Mouse (Mus musculus): ENCODE data around the gene Arl4c. TPM values are rescaled to one million over a fixed set of nuclear protein-coding genes. Genes with fewer than 3 reads are reported as not detected.

Arl4c gene
- total and polyA plus RNA-seq, 3 experiments: 0.11 TPM; not detected in 2

GRCm38 (mm10) chr1:88744261-88744660, 42.2 kb upstream of the Arl4c start:
- Histone ChIP-seq H3K9me3 (replicated peaks) (peaks cover 70% of the 10 kb centered on the region), H3K4me3 (ENCODE audit: low read depth, low read length) (no peak overlapping the region), H3K4me1 (ENCODE audit: insufficient read depth, low read depth, low read length) (no peaks in the 10 kb centered on the region), H3K36me3 (replicated peaks) (no peaks in the 10 kb centered on the region), H3K27me3 (ENCODE audit: insufficient read depth, low read length) (no peaks in the 10 kb centered on the region)
- DNase-seq (ENCODE audit: low spot score) (no peak), ATAC-seq (ENCODE audit: extremely low read depth, insufficient number of reproducible peaks, low FRiP score, poor library complexity, severe bottlenecking) (no peak)
- TF ChIP-seq GATA2 (IDR thresholded peaks at IDR 0.05; ENCODE audit: borderline replicate concordance, low read depth, low read length) (no peak), GATA1 (IDR thresholded peaks at IDR 0.05; ENCODE audit: borderline replicate concordance, low read length) (no peak), CTCF (IDR thresholded peaks at IDR 0.05; ENCODE audit: low read depth, low read length) (no peak), POLR2AphosphoS5 (IDR thresholded peaks at IDR 0.05; ENCODE audit: insufficient replicate concordance, low read depth, low read length) (no peak), TAL1 (conservative IDR thresholded peaks at IDR 0.05; ENCODE audit: low read depth, low read length) (no peak)

- Histone ChIP-seq H3K4me3 (ENCODE audit: low read depth, low read length) (no peak overlapping the region), H3K4me1 (ENCODE audit: insufficient read depth, low read depth, low read length) (no peaks in the 10 kb centered on the region), H3K27me3 (ENCODE audit: insufficient read depth, low read length) (no peaks in the 10 kb centered on the region), H3K36me3 (replicated peaks) (no peaks in the 10 kb centered on the region), H3K9me3 (replicated peaks) (peaks cover 71% of the 10 kb centered on the region)
- no peak for DNase-seq (ENCODE audit: low spot score)
- ATAC-seq (ENCODE audit: extremely low read depth, insufficient number of reproducible peaks, low FRiP score, poor library complexity, severe bottlenecking): no peak
- no peak for TF ChIP-seq TAL1 (conservative IDR thresholded peaks at IDR 0.05; ENCODE audit: low read depth, low read length)
- TF ChIP-seq POLR2AphosphoS5 (IDR thresholded peaks at IDR 0.05; ENCODE audit: insufficient replicate concordance, low read depth, low read length): no peak
- TF ChIP-seq GATA1 (IDR thresholded peaks at IDR 0.05; ENCODE audit: borderline replicate concordance, low read length): no peak
- no peak for TF ChIP-seq CTCF (IDR thresholded peaks at IDR 0.05; ENCODE audit: low read depth, low read length)
- TF ChIP-seq GATA2 (IDR thresholded peaks at IDR 0.05; ENCODE audit: borderline replicate concordance, low read depth, low read length): no peak
Measured at GRCm38 (mm10) chr1:88742372-88742771, 40.4 kb upstream of the Arl4c start.

DNA sequence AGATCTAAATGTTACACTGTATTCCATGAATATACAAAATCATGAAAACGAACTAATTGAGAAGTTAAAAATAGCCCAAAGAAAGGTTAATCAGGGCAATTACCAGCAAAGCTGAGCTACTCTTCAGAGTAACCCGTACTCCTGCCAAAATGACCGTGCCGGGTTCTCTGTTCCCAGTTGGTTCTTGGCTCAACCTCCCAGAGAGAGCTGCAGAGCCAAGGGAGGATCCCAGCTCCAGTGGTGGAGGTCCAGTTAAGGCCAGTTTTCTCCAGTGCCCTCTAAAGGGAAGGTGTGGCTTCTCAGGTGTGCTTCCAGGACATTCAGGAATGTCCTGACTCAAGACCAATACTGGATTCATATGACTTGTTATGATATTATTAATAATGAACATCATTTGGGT, 37.5 kb upstream of the Arl4c start:
- Histone ChIP-seq H3K4me3 (ENCODE audit: low read depth, low read length) (no peak overlapping the region), H3K27me3 (ENCODE audit: insufficient read depth, low read length) (no peaks in the 10 kb centered on the region), H3K36me3 (replicated peaks) (no peaks in the 10 kb centered on the region), H3K9me3 (replicated peaks) (peaks cover 71% of the 10 kb centered on the region), H3K4me1 (ENCODE audit: insufficient read depth, low read depth, low read length) (no peaks in the 10 kb centered on the region)
- DNase-seq (ENCODE audit: low spot score) (no peak), ATAC-seq (ENCODE audit: extremely low read depth, insufficient number of reproducible peaks, low FRiP score, poor library complexity, severe bottlenecking) (no peak)
- TF ChIP-seq POLR2AphosphoS5 (IDR thresholded peaks at IDR 0.05; ENCODE audit: insufficient replicate concordance, low read depth, low read length) (no peak), CTCF (IDR thresholded peaks at IDR 0.05; ENCODE audit: low read depth, low read length) (no peak), GATA2 (IDR thresholded peaks at IDR 0.05; ENCODE audit: borderline replicate concordance, low read depth, low read length) (no peak), TAL1 (conservative IDR thresholded peaks at IDR 0.05; ENCODE audit: low read depth, low read length) (no peak)

GRCm38 (mm10) chr1:88738931-88739330, 36.9 kb upstream of the Arl4c start:
- Histone ChIP-seq H3K36me3 (replicated peaks) (no peaks in the 10 kb centered on the region), H3K4me3 (ENCODE audit: low read depth, low read length) (no peak overlapping the region), H3K9me3 (replicated peaks) (peaks cover 67% of the 10 kb centered on the region), H3K27me3 (ENCODE audit: insufficient read depth, low read length) (no peaks in the 10 kb centered on the region), H3K4me1 (ENCODE audit: insufficient read depth, low read depth, low read length) (no peaks in the 10 kb centered on the region)
- DNase-seq (ENCODE audit: low spot score): no peak
- no peak for ATAC-seq (ENCODE audit: extremely low read depth, insufficient number of reproducible peaks, low FRiP score, poor library complexity, severe bottlenecking)
- TF ChIP-seq TAL1 (conservative IDR thresholded peaks at IDR 0.05; ENCODE audit: low read depth, low read length) (no peak), GATA1 (IDR thresholded peaks at IDR 0.05; ENCODE audit: borderline replicate concordance, low read length) (no peak), CTCF (IDR thresholded peaks at IDR 0.05; ENCODE audit: low read depth, low read length) (no peak)

DNA sequence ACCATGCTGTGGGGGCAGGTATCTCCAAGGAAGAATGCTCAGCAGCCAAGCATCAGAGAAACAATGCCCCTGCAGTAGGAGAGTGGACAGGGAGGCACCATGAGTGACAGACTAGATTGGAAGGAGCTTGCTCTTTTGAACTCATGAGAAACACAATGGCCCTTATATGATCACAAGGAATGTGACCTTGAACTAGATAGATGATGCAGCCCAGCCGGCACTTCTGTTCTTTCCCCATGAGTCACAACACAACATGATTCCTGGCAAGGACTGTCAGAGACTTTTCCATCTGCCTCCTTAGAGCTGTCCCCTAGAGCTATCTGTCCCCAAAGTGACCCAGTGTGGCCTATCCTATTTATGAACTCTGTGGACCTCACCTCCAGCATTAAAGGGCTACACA, 27.5 kb upstream of the Arl4c start:
- Histone ChIP-seq H3K9me3 (replicated peaks) (peaks cover 38% of the 10 kb centered on the region), H3K4me1 (ENCODE audit: insufficient read depth, low read depth, low read length) (no peaks in the 10 kb centered on the region), H3K4me3 (ENCODE audit: low read depth, low read length) (no peak overlapping the region), H3K36me3 (replicated peaks) (no peaks in the 10 kb centered on the region), H3K27me3 (ENCODE audit: insufficient read depth, low read length) (no peaks in the 10 kb centered on the region)
- no peak for DNase-seq (ENCODE audit: low spot score)
- TF ChIP-seq GATA1 (IDR thresholded peaks at IDR 0.05; ENCODE audit: borderline replicate concordance, low read length) (no peak), CTCF (IDR thresholded peaks at IDR 0.05; ENCODE audit: low read depth, low read length) (no peak), GATA2 (IDR thresholded peaks at IDR 0.05; ENCODE audit: borderline replicate concordance, low read depth, low read length) (no peak), TAL1 (conservative IDR thresholded peaks at IDR 0.05; ENCODE audit: low read depth, low read length) (no peak), POLR2AphosphoS5 (IDR thresholded peaks at IDR 0.05; ENCODE audit: insufficient replicate concordance, low read depth, low read length) (no peak)
- ATAC-seq (ENCODE audit: extremely low read depth, insufficient number of reproducible peaks, low FRiP score, poor library complexity, severe bottlenecking): no peak; the same call in 1 of the 2 replicates

GRCm38 (mm10) chr1:88727369-88727768, 25.3 kb upstream of the Arl4c start:
- no peak for TF ChIP-seq POLR2AphosphoS5 (IDR thresholded peaks at IDR 0.05; ENCODE audit: insufficient replicate concordance, low read depth, low read length)
- no peak for TF ChIP-seq GATA1 (IDR thresholded peaks at IDR 0.05; ENCODE audit: borderline replicate concordance, low read length)
- no peak for TF ChIP-seq CTCF (IDR thresholded peaks at IDR 0.05; ENCODE audit: low read depth, low read length)
- no peak for TF ChIP-seq GATA2 (IDR thresholded peaks at IDR 0.05; ENCODE audit: borderline replicate concordance, low read depth, low read length)
- TF ChIP-seq TAL1 (conservative IDR thresholded peaks at IDR 0.05; ENCODE audit: low read depth, low read length): no peak
- Histone ChIP-seq H3K4me3 (ENCODE audit: low read depth, low read length) (no peak overlapping the region), H3K36me3 (replicated peaks) (no peaks in the 10 kb centered on the region), H3K4me1 (ENCODE audit: insufficient read depth, low read depth, low read length) (no peaks in the 10 kb centered on the region), H3K9me3 (replicated peaks) (peaks cover 46% of the 10 kb centered on the region), H3K27me3 (ENCODE audit: insufficient read depth, low read length) (no peaks in the 10 kb centered on the region)
- no peak for DNase-seq (ENCODE audit: low spot score)
- no peak for ATAC-seq (ENCODE audit: extremely low read depth, insufficient number of reproducible peaks, low FRiP score, poor library complexity, severe bottlenecking)

DNA sequence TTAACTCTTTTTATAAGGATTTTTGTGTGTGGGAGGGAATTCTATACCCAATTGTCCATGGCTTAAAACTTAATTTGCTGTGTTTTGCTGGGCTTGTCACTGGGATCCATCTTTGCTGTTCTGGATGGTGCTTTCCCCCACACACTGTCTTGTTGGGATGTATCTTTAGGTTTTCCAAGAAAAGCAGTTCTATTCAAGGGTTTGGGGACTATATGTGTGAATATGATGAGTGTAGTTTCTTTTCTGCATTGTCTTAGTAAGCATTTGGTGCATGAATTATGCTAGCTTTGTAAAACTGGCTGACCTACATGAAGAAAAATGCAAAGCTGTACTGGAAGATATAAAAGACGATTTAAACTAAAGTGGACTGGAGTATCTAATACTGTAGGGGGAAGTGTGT, 23.7 kb upstream of the Arl4c start:
- Histone ChIP-seq H3K4me3 (ENCODE audit: low read depth, low read length) (no peak overlapping the region), H3K36me3 (replicated peaks) (no peaks in the 10 kb centered on the region), H3K4me1 (ENCODE audit: insufficient read depth, low read depth, low read length) (no peaks in the 10 kb centered on the region), H3K9me3 (replicated peaks) (peaks cover 38% of the 10 kb centered on the region), H3K27me3 (ENCODE audit: insufficient read depth, low read length) (no peaks in the 10 kb centered on the region)
- ATAC-seq (ENCODE audit: extremely low read depth, insufficient number of reproducible peaks, low FRiP score, poor library complexity, severe bottlenecking) (no peak), DNase-seq (ENCODE audit: low spot score) (no peak)
- TF ChIP-seq TAL1 (conservative IDR thresholded peaks at IDR 0.05; ENCODE audit: low read depth, low read length) (no peak), CTCF (IDR thresholded peaks at IDR 0.05; ENCODE audit: low read depth, low read length) (no peak), GATA2 (IDR thresholded peaks at IDR 0.05; ENCODE audit: borderline replicate concordance, low read depth, low read length) (no peak), GATA1 (IDR thresholded peaks at IDR 0.05; ENCODE audit: borderline replicate concordance, low read length) (no peak), POLR2AphosphoS5 (IDR thresholded peaks at IDR 0.05; ENCODE audit: insufficient replicate concordance, low read depth, low read length) (no peak)

Measured in G1E (cell line).